Mouse (Mus musculus): ENCODE results near the gene Endod1. TPM values are rescaled to one million over a fixed set of nuclear protein-coding genes. Genes with fewer than 3 reads are reported as not detected.

Endod1 gene
- 26.8 and 30.5 TPM in 2 replicates for polyA plus RNA-seq (2014; fragmentation: Nextera tagmentation; extraction: Ambion mirVana)

DNA sequence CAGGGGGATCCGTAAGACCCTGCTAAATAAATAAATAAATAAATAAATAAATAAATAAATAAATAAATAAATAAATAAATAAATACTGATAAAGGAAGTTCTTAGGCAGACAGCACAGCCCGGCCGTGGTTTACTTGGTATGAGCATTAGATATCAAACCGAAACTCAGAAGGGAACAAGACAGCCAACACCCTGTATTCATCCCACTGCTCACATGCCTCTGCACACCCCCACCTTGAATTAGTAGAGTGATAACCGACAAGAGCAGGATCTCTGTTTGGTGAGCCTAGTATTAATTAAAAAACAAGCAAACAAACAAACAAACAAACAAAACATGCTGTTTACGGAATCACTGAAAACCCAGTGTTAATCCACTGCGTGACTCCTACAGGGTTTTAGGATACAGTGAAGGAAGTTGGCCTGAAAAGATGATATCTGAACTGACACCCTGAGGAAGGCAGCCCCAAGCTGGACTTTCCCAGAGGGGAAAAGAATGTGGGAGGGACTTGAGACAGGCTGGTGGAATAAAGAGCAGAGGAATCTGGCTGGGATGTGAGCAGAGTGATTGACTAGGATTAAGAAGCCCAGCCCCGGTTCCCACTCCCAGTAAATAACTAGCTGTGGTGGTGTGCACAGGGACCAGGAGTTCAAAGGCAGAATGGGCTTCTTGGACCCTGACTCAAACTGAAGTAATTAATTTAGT, at the start of gene Endod1:
TSS of gene Endod1 (minus strand) at position 155 of the 703 bp plus-strand sequence.
- Histone ChIP-seq H3K9me3 (ENCODE audit: control insufficient read depth, low read length) (no peaks in the 10 kb centered on the region), H3K9ac (ENCODE audit: low read length) (peak within 1 kb of the TSS; percentile 55), H3K27ac (ENCODE audit: low read depth) (peak within 1 kb of the TSS; percentile 78), H3K4me3 (ENCODE audit: low read depth, low read length) (peak within 1 kb of the TSS; percentile 61), H3K27me3 (replicated peaks; ENCODE audit: control insufficient read depth, insufficient read depth, low read length) (no peaks in the 10 kb centered on the region), H3K4me1 (replicated peaks; ENCODE audit: control insufficient read depth, insufficient read depth, low read length) (peaks cover 25% of the 10 kb centered on the region; the same call in 1 of the 2 replicates), H3K36me3 (ENCODE audit: control insufficient read depth, insufficient read depth, low read length) (no peaks in the 10 kb centered on the region), H3K4me2 (ENCODE audit: low read length) (peak within 1 kb of the TSS; percentile 72)
- WGBS = 5% methylated on average over 8 of the region's 8 CpGs
- peak; percentile 61 for DNase-seq (ENCODE audit: low spot score)
- ATAC-seq (replicated peaks; ENCODE audit: low FRiP score, low TSS enrichment, low read depth) = peak; percentile 47; the same call in 1 of the 2 replicates

DNA sequence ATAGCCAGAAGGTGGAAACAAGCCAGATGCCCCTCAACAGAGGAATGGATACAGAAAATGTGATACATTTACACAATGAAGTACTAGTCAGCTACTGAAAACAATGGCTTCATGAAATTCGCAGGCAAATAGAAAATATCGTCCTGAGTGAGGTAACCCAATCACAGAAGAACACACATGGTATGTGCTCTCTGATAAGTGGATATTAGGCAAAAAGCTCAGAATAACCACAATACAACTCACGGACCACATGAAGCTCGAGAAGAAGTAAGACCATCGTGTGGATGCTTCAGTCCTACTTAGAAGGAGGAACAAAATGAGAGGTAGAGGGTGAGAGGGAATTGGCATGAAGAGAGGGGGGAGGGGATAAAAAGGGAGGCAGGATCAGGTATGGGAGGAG, 27.8 kb upstream of the Endod1 start:
- H3K4me3 ChIP-seq (ENCODE audit: low read depth, low read length) = no peak overlapping the region
- no peaks in the 10 kb centered on the region for H3K27me3 ChIP-seq (replicated peaks; ENCODE audit: control insufficient read depth, insufficient read depth, low read length)
- WGBS = 90% methylated on average over 5 of the region's 5 CpGs
- ATAC-seq (replicated peaks; ENCODE audit: low FRiP score, low TSS enrichment, low read depth) (no peak), DNase-seq (ENCODE audit: low spot score) (no peak)
- no peak overlapping the region for H3K27ac ChIP-seq (ENCODE audit: low read depth)
- no peak overlapping the region for H3K9ac ChIP-seq (ENCODE audit: low read length)
- no peaks in the 10 kb centered on the region for H3K9me3 ChIP-seq (ENCODE audit: control insufficient read depth, low read length)
- H3K36me3 ChIP-seq (ENCODE audit: control insufficient read depth, insufficient read depth, low read length) = no peaks in the 10 kb centered on the region
- no peaks in the 10 kb centered on the region for H3K4me1 ChIP-seq (replicated peaks; ENCODE audit: control insufficient read depth, insufficient read depth, low read length)
- no peak overlapping the region for H3K4me2 ChIP-seq (ENCODE audit: low read length)

DNA sequence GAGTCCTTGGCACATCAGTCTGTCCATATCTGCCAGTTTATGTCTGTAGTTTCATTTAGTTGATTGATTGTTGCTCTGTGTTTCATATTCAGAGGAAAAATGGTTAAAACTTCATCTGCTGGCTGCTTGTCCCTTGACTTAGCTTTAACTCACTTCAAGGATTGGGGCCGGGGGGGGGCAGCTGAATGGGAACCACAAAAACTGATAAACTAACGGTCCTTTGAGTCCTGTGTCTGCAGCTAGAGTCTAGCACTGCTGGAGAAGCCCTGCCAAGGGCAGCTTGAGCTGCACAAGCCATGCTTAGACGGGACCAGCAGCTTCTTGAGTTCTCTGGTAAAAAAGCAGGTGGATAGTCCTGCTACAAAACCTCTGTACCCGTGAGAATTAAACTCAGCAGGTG, 26.7 kb upstream of the Endod1 start:
- no peak overlapping the region for H3K27ac ChIP-seq (ENCODE audit: low read depth)
- no peak overlapping the region for H3K9ac ChIP-seq (ENCODE audit: low read length)
- H3K9me3 ChIP-seq (ENCODE audit: control insufficient read depth, low read length) = no peaks in the 10 kb centered on the region
- H3K36me3 ChIP-seq (ENCODE audit: control insufficient read depth, insufficient read depth, low read length) = no peaks in the 10 kb centered on the region
- H3K4me3 ChIP-seq (ENCODE audit: low read depth, low read length) = no peak overlapping the region
- no peaks in the 10 kb centered on the region for H3K4me1 ChIP-seq (replicated peaks; ENCODE audit: control insufficient read depth, insufficient read depth, low read length)
- H3K27me3 ChIP-seq (replicated peaks; ENCODE audit: control insufficient read depth, insufficient read depth, low read length) = no peaks in the 10 kb centered on the region
- no peak for DNase-seq (ENCODE audit: low spot score)
- WGBS = 70% methylated on average over 4 of the region's 4 CpGs
- no peak overlapping the region for H3K4me2 ChIP-seq (ENCODE audit: low read length)
- no peak for ATAC-seq (replicated peaks; ENCODE audit: low FRiP score, low TSS enrichment, low read depth)

DNA sequence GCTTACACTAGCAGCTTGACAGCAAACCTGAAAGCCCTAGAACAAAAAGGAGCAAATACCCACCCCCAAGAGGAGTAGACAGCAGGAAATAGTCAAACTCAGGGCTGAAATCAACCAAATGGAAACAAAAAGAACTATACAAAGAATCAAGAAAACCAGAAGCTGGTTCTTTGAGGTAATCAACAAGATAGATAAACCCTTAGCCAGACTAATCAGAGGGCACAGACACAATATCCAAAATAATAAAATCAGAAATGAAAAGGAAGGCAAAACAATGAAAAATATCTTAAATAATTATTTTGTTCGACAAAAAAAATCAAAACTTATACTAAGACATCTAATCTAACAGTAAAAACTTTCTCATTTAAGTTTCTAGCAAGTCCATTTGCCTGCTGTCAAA, 24.7 kb upstream of the Endod1 start:
- H3K4me3 ChIP-seq (ENCODE audit: low read depth, low read length) = no peak overlapping the region
- ATAC-seq (replicated peaks; ENCODE audit: low FRiP score, low TSS enrichment, low read depth) (no peak), DNase-seq (ENCODE audit: low spot score) (no peak)
- no peak overlapping the region for H3K9ac ChIP-seq (ENCODE audit: low read length)
- H3K4me2 ChIP-seq (ENCODE audit: low read length) = no peak overlapping the region
- H3K36me3 ChIP-seq (ENCODE audit: control insufficient read depth, insufficient read depth, low read length) = no peaks in the 10 kb centered on the region
- WGBS = 77% methylated on average over 1 of the region's 1 CpGs
- H3K4me1 ChIP-seq (replicated peaks; ENCODE audit: control insufficient read depth, insufficient read depth, low read length) = no peaks in the 10 kb centered on the region
- H3K27ac ChIP-seq (ENCODE audit: low read depth) = no peak overlapping the region
- H3K9me3 ChIP-seq (ENCODE audit: control insufficient read depth, low read length) = no peaks in the 10 kb centered on the region
- no peaks in the 10 kb centered on the region for H3K27me3 ChIP-seq (replicated peaks; ENCODE audit: control insufficient read depth, insufficient read depth, low read length)

DNA sequence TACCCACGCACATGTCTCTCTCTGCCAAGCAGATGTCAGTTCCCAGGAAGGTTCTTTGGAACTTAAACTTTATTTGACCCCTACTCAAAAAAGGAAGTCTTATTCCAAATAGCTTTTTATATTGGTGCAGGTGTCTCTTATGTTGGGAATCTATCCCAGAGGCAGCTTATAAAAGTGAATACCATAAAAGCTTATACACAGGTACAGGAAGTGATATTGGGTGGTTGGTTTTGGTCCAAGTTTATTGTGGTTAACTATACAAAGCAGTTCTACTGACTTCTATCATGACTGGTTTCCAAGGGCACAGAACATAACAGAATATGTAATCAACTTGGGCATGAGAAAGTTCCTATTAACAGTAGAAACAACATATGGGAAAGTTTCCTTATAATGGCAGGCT, 20.8 kb upstream of the Endod1 start:
- no peak for DNase-seq (ENCODE audit: low spot score)
- H3K36me3 ChIP-seq (ENCODE audit: control insufficient read depth, insufficient read depth, low read length) = no peaks in the 10 kb centered on the region
- H3K4me1 ChIP-seq (replicated peaks; ENCODE audit: control insufficient read depth, insufficient read depth, low read length) = no peaks in the 10 kb centered on the region
- no peak for ATAC-seq (replicated peaks; ENCODE audit: low FRiP score, low TSS enrichment, low read depth)
- no peak overlapping the region for H3K27ac ChIP-seq (ENCODE audit: low read depth)
- H3K27me3 ChIP-seq (replicated peaks; ENCODE audit: control insufficient read depth, insufficient read depth, low read length) = no peaks in the 10 kb centered on the region
- H3K9me3 ChIP-seq (ENCODE audit: control insufficient read depth, low read length) = no peaks in the 10 kb centered on the region
- no peak overlapping the region for H3K9ac ChIP-seq (ENCODE audit: low read length)
- WGBS = 84% methylated on average over 1 of the region's 1 CpGs
- no peak overlapping the region for H3K4me3 ChIP-seq (ENCODE audit: low read depth, low read length)
- no peak overlapping the region for H3K4me2 ChIP-seq (ENCODE audit: low read length)

DNA sequence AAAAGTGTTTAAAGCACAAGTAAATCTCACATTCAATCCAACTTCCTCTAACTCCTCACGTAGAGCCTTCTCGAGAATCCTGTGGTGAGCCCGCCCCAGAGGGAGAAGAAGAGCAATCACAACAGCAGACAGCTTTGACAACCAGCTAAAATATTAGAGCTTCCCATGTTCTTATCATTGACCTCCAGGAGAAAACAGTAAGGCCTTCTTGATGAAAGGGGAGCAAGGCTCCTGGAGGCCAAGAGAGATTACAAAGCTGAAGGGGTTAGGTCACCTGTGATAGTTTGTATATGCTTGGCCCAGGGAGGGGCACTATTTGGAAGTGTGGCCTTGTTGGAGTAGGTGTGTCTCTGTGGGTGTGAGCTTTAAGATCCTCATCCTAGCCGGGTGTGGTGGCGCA, 19.1 kb upstream of the Endod1 start:
- H3K27ac ChIP-seq (ENCODE audit: low read depth) = no peak overlapping the region
- H3K9ac ChIP-seq (ENCODE audit: low read length) = no peak overlapping the region
- H3K9me3 ChIP-seq (ENCODE audit: control insufficient read depth, low read length) = no peaks in the 10 kb centered on the region
- WGBS = 84% methylated on average over 5 of the region's 5 CpGs
- H3K36me3 ChIP-seq (ENCODE audit: control insufficient read depth, insufficient read depth, low read length) = no peaks in the 10 kb centered on the region
- ATAC-seq (replicated peaks; ENCODE audit: low FRiP score, low TSS enrichment, low read depth) = no peak
- DNase-seq (ENCODE audit: low spot score) = no peak
- H3K4me1 ChIP-seq (replicated peaks; ENCODE audit: control insufficient read depth, insufficient read depth, low read length) = no peaks in the 10 kb centered on the region
- no peak overlapping the region for H3K4me3 ChIP-seq (ENCODE audit: low read depth, low read length)
- H3K4me2 ChIP-seq (ENCODE audit: low read length) = no peak overlapping the region
- H3K27me3 ChIP-seq (replicated peaks; ENCODE audit: control insufficient read depth, insufficient read depth, low read length) = no peaks in the 10 kb centered on the region

DNA sequence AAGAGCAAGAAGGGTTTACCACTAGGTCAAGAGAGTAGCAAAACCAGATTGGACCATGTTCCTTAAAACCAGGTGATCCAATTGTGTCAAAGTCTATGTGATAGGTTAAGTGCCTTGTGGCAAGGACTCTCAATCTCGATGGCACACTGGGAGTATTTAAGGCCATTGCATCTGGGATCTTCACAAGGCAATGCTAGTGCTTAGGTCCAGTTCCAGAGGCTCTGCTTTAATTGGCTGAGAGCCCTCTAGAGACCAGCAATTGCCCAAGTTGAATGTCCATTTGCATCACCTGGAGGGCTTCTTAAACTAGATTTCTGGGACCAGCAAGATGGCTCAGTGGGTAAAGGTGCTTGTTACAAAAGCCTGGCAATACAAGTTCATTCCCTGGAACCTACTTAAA, 17.6 kb upstream of the Endod1 start:
- Histone ChIP-seq H3K9me3 (ENCODE audit: control insufficient read depth, low read length) (no peaks in the 10 kb centered on the region), H3K4me1 (replicated peaks; ENCODE audit: control insufficient read depth, insufficient read depth, low read length) (no peaks in the 10 kb centered on the region), H3K4me3 (ENCODE audit: low read depth, low read length) (no peak overlapping the region), H3K4me2 (ENCODE audit: low read length) (no peak overlapping the region), H3K27me3 (replicated peaks; ENCODE audit: control insufficient read depth, insufficient read depth, low read length) (no peaks in the 10 kb centered on the region), H3K27ac (ENCODE audit: low read depth) (no peak overlapping the region), H3K36me3 (ENCODE audit: control insufficient read depth, insufficient read depth, low read length) (no peaks in the 10 kb centered on the region), H3K9ac (ENCODE audit: low read length) (no peak overlapping the region)
- ATAC-seq (replicated peaks; ENCODE audit: low FRiP score, low TSS enrichment, low read depth) (no peak), DNase-seq (ENCODE audit: low spot score) (no peak)
- 81% methylated on average over 1 of the region's 1 CpGs for WGBS

DNA sequence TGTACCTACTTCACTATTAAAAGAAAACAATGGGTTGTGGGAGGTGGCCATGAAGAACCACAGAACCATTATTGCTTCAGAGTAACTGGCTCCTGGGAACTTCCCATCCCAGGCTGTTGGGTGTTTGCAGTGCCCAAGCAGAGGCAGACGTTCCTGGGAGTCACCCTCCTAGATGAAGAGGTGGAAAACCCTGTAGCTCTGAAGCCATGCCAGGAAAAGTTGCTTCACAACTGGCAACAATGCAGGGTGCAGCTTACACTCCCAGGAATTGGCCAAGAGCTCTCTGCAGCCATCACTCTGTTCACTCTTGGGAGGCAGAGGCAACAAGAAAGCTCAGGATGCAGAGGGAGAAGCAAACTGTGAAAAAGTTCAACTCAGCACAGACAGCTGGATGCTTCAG, 16.8 kb upstream of the Endod1 start:
- Histone ChIP-seq H3K4me2 (ENCODE audit: low read length) (no peak overlapping the region), H3K9me3 (ENCODE audit: control insufficient read depth, low read length) (no peaks in the 10 kb centered on the region), H3K4me1 (replicated peaks; ENCODE audit: control insufficient read depth, insufficient read depth, low read length) (no peaks in the 10 kb centered on the region), H3K4me3 (ENCODE audit: low read depth, low read length) (no peak overlapping the region), H3K36me3 (ENCODE audit: control insufficient read depth, insufficient read depth, low read length) (no peaks in the 10 kb centered on the region), H3K27ac (ENCODE audit: low read depth) (no peak overlapping the region), H3K27me3 (replicated peaks; ENCODE audit: control insufficient read depth, insufficient read depth, low read length) (no peaks in the 10 kb centered on the region), H3K9ac (ENCODE audit: low read length) (no peak overlapping the region)
- ATAC-seq (replicated peaks; ENCODE audit: low FRiP score, low TSS enrichment, low read depth) (no peak), DNase-seq (ENCODE audit: low spot score) (no peak)
- WGBS = 50% methylated on average over 1 of the region's 1 CpGs

DNA sequence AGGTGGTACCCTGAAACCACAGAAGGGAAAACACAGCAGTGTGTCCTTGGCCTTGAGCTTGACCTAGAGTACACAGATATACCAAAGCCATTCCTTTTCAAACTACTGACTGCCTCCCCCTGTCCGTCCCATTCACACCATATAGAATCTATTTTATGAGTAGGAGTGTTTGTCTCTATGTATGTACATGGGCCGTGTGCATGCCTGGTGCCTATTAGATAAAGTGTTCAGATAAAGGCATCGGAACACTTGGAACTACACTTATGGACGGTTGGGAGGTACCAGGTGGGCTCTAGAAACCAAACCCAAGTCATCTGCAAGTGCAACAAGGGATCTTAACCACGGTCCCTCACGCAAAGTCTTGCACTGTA, 16.1 kb upstream of the Endod1 start:
- no peaks in the 10 kb centered on the region for H3K27me3 ChIP-seq (replicated peaks; ENCODE audit: control insufficient read depth, insufficient read depth, low read length)
- H3K4me2 ChIP-seq (ENCODE audit: low read length) = no peak overlapping the region
- H3K27ac ChIP-seq (ENCODE audit: low read depth) = no peak overlapping the region
- DNase-seq (ENCODE audit: low spot score) (no peak), ATAC-seq (replicated peaks; ENCODE audit: low FRiP score, low TSS enrichment, low read depth) (no peak)
- no peaks in the 10 kb centered on the region for H3K9me3 ChIP-seq (ENCODE audit: control insufficient read depth, low read length)
- no peaks in the 10 kb centered on the region for H3K36me3 ChIP-seq (ENCODE audit: control insufficient read depth, insufficient read depth, low read length)
- H3K4me1 ChIP-seq (replicated peaks; ENCODE audit: control insufficient read depth, insufficient read depth, low read length) = no peaks in the 10 kb centered on the region
- WGBS = 86% methylated on average over 6 of the region's 6 CpGs
- no peak overlapping the region for H3K9ac ChIP-seq (ENCODE audit: low read length)
- no peak overlapping the region for H3K4me3 ChIP-seq (ENCODE audit: low read depth, low read length)

All from intestine, embryonic 14.5 days (tissue).